Mouse (Mus musculus) MEL (cell line): ENCODE data around the gene Fndc8. TPM values are rescaled to one million over a fixed set of nuclear protein-coding genes. Genes with fewer than 3 reads are reported as not detected.
A peak's percentile ranks its signal among the peaks of the same experiment; 100 is the strongest.

Experiments used
- DNase-seq: peaks from one replicate; pipeline ENCODE4 v3.0.0; 2011; ENCODE audit warnings: low read depth, low spot score
- H3K27ac ChIP-seq: 2 replicates; pipeline ENCODE4 v1.5.1; 2012; ENCODE audit warnings: low read depth, mild to moderate bottlenecking, control low read depth, low read length, moderate library complexity; ENCODE audit not compliant: control insufficient read depth
- H3K27me3 ChIP-seq, 2 experiments: fragments of 150-350 bp in 1 of 2; sonication (generic) in 1 of 2; 2 replicates each; pipeline ENCODE4 v1.6.1; 2012; ENCODE audit warnings: low read length in 2 of 2, mild to moderate bottlenecking in 2 of 2, improper control_type of control experiment in 1 of 2, moderate library complexity in 1 of 2; ENCODE audit not compliant: insufficient read depth in 2 of 2, control insufficient read depth in 1 of 2
- H3K36me3 ChIP-seq, 2 experiments: 2 replicates each; pipeline ENCODE4 v1.6.1; 2012 to 2014; ENCODE audit warnings: low read length in 2 of 2, improper control_type of control experiment in 1 of 2, inconsistent platforms in 1 of 2, mild to moderate bottlenecking in 1 of 2; ENCODE audit not compliant: insufficient read depth in 2 of 2, control insufficient read depth in 1 of 2
- H3K4me1 ChIP-seq, 2 experiments: fragments of 150-350 bp in 1 of 2; sonication (generic) in 1 of 2; 2 replicates each; pipeline ENCODE4 v1.6.1; 2012; ENCODE audit warnings: low read length in 2 of 2, improper control_type of control experiment in 1 of 2, mild to moderate bottlenecking in 1 of 2; ENCODE audit not compliant: insufficient read depth in 2 of 2, control insufficient read depth in 1 of 2
- H3K4me3 ChIP-seq, 2 experiments: fragments of 150-350 bp in 1 of 2; sonication (generic) in 1 of 2; 2 replicates each; pipeline ENCODE4 v1.5.1; 2012; ENCODE audit warnings: low read depth in 2 of 2, low read length in 2 of 2, mild to moderate bottlenecking in 2 of 2, moderate library complexity in 2 of 2, control low read depth in 1 of 2, improper control_type of control experiment in 1 of 2; ENCODE audit not compliant: control insufficient read depth in 1 of 2, insufficient read depth in 1 of 2
- H3K79me2 ChIP-seq: 2 replicates; pipeline ENCODE4 v1.6.1; 2012; ENCODE audit warnings: mild to moderate bottlenecking, low read length, moderate library complexity; ENCODE audit not compliant: control insufficient read depth, poor library complexity, insufficient read depth
- H3K9ac ChIP-seq: 2 replicates; pipeline ENCODE4 v1.6.1; 2012; ENCODE audit warnings: low read depth, mild to moderate bottlenecking, control low read depth, low read length, moderate library complexity; ENCODE audit not compliant: control insufficient read depth, poor library complexity, severe bottlenecking
- H3K9me3 ChIP-seq: fragments of 150-350 bp; sonication (generic); replicated peaks from 2 replicates; pipeline ENCODE4 v1.6.1; 2012; ENCODE audit warnings: mild to moderate bottlenecking, low read length, improper control_type of control experiment, moderate library complexity; ENCODE audit not compliant: insufficient read depth
- BHLHE40 ChIP-seq: IDR thresholded peaks from 2 replicates; pipeline ENCODE4 v1.6.1; 2012; ENCODE audit warnings: low read depth, mild to moderate bottlenecking, inconsistent platforms, low read length, improper control_type of control experiment, borderline replicate concordance
- CTCF ChIP-seq, 3 experiments: IDR thresholded peaks in 2 of 3; conservative IDR thresholded peaks in 1 of 3; 2 replicates each; pipeline ENCODE4 v1.5.1; 2011 to 2012; ENCODE audit warnings: low read length in 3 of 3, low read depth in 2 of 3, mild to moderate bottlenecking in 2 of 3, improper control_type of control experiment in 1 of 3, inconsistent platforms in 1 of 3, mixed read lengths in 1 of 3, moderate library complexity in 1 of 3; ENCODE audit not compliant: control insufficient read depth in 1 of 3, insufficient read depth in 1 of 3, poor library complexity in 1 of 3, severe bottlenecking in 1 of 3
- E2F4 ChIP-seq: IDR thresholded peaks from 2 replicates; pipeline ENCODE4 v1.6.1; 2011; ENCODE audit warnings: low read depth, low read length, improper control_type of control experiment, borderline replicate concordance
- EP300 ChIP-seq, 2 experiments: IDR thresholded peaks; 2 replicates each; pipeline ENCODE4 v1.6.1; 2011; ENCODE audit warnings: improper control_type of control experiment in 2 of 2, low read length in 2 of 2, low read depth in 1 of 2, mild to moderate bottlenecking in 1 of 2
- ETS1 ChIP-seq: IDR thresholded peaks from 2 replicates; pipeline ENCODE4 v1.6.1; 2012; ENCODE audit warnings: low read depth, mild to moderate bottlenecking, inconsistent platforms, low read length, improper control_type of control experiment, moderate library complexity
- GABPA ChIP-seq: IDR thresholded peaks from 2 replicates; pipeline ENCODE4 v1.6.1; 2012; ENCODE audit warnings: low read depth, mild to moderate bottlenecking, inconsistent platforms, low read length, improper control_type of control experiment, moderate library complexity
- GATA1 ChIP-seq: IDR thresholded peaks from 2 replicates; pipeline ENCODE4 v1.6.1; 2011; ENCODE audit warnings: low read depth, low read length, improper control_type of control experiment
- JUND ChIP-seq: IDR thresholded peaks from 2 replicates; pipeline ENCODE4 v1.6.1; 2011; ENCODE audit warnings: low read depth, mild to moderate bottlenecking, improper control_type of control experiment, low read length
- KAT2A ChIP-seq: conservative IDR thresholded peaks from 2 replicates; pipeline ENCODE4 v1.6.1; 2012; ENCODE audit warnings: low read depth, low read length, improper control_type of control experiment, inconsistent platforms
- MAX ChIP-seq: IDR thresholded peaks from 2 replicates; pipeline ENCODE4 v1.6.1; 2011; ENCODE audit warnings: low read length, improper control_type of control experiment
- MAZ ChIP-seq: IDR thresholded peaks from 2 replicates; pipeline ENCODE4 v1.6.1; 2012; ENCODE audit warnings: low read depth, mild to moderate bottlenecking, inconsistent platforms, low read length, improper control_type of control experiment
- MEF2A ChIP-seq: IDR thresholded peaks from 2 replicates; pipeline ENCODE4 v1.6.1; 2014; ENCODE audit warnings: low read depth, mild to moderate bottlenecking, inconsistent platforms, low read length, improper control_type of control experiment; ENCODE audit not compliant: poor library complexity, insufficient replicate concordance, severe bottlenecking; ENCODE audit errors: extremely low read depth
- NELFE ChIP-seq: IDR thresholded peaks from 2 replicates; pipeline ENCODE4 v1.6.1; 2011; ENCODE audit warnings: low read depth, low read length, improper control_type of control experiment
- NRF1 ChIP-seq: IDR thresholded peaks from 2 replicates; pipeline ENCODE4 v1.6.1; 2014; ENCODE audit warnings: low read depth, mild to moderate bottlenecking, inconsistent platforms, low read length, improper control_type of control experiment, moderate library complexity; ENCODE audit not compliant: poor library complexity, insufficient read depth, severe bottlenecking
- POLR2A ChIP-seq, 2 experiments: IDR thresholded peaks; 2 replicates each; pipeline ENCODE4 v1.6.1; 2011 to 2012; ENCODE audit warnings: low read length in 2 of 2, mild to moderate bottlenecking in 2 of 2, control low read depth in 1 of 2, improper control_type of control experiment in 1 of 2, low read depth in 1 of 2, moderate library complexity in 1 of 2; ENCODE audit not compliant: control insufficient read depth in 1 of 2, insufficient read depth in 1 of 2, poor library complexity in 1 of 2
- POLR2AphosphoS2 ChIP-seq: IDR thresholded peaks from 2 replicates; pipeline ENCODE4 v1.6.1; 2011; ENCODE audit warnings: low read length, improper control_type of control experiment
- SIN3A ChIP-seq: IDR thresholded peaks from 2 replicates; pipeline ENCODE4 v1.6.1; 2012; ENCODE audit warnings: low read length, improper control_type of control experiment, inconsistent platforms
- SMC3 ChIP-seq: IDR thresholded peaks from 2 replicates; pipeline ENCODE4 v1.6.1; 2011; ENCODE audit warnings: low read depth, low read length, improper control_type of control experiment
- TAL1 ChIP-seq: IDR thresholded peaks from 2 replicates; pipeline ENCODE4 v1.6.1; 2012; ENCODE audit warnings: mild to moderate bottlenecking, inconsistent platforms, low read length, moderate library complexity, mixed read lengths
- UBTF ChIP-seq: IDR thresholded peaks from 2 replicates; pipeline ENCODE4 v1.6.1; 2012; ENCODE audit warnings: low read depth, mild to moderate bottlenecking, inconsistent platforms, low read length, improper control_type of control experiment, moderate library complexity, borderline replicate concordance; ENCODE audit not compliant: insufficient read depth
- USF2 ChIP-seq, 2 experiments: IDR thresholded peaks; 2 replicates each; pipeline ENCODE4 v1.6.1; 2011 to 2012; ENCODE audit warnings: improper control_type of control experiment in 2 of 2, low read length in 2 of 2, borderline replicate concordance in 1 of 2, inconsistent platforms in 1 of 2, low read depth in 1 of 2, mild to moderate bottlenecking in 1 of 2; ENCODE audit not compliant: insufficient read depth in 1 of 2
- ZKSCAN1 ChIP-seq: IDR thresholded peaks from 2 replicates; pipeline ENCODE4 v1.6.1; 2012; ENCODE audit warnings: low read depth, mild to moderate bottlenecking, inconsistent platforms, low read length, improper control_type of control experiment, moderate library complexity
- ZNF384 ChIP-seq: IDR thresholded peaks from 2 replicates; pipeline ENCODE4 v1.6.1; 2012; ENCODE audit warnings: low read depth, mild to moderate bottlenecking, inconsistent platforms, low read length, improper control_type of control experiment
- polyA plus RNA-seq, 2 experiments: library from polyadenylated mRNA; stranded (reverse) in 1 of 2; unstranded in 1 of 2; fragments of >175 nt in 1 of 2; fragments of >200 nt in 1 of 2; gene quantifications; 2 replicates each; pipeline versions ENCODE4 v1.2.1 to v1.2.4; 2012; ENCODE audit warnings: low replicate concordance in 2 of 2, low read depth in 1 of 2; ENCODE audit not compliant: insufficient read length in 2 of 2, insufficient read depth in 1 of 2, missing spikeins in 1 of 2
- total RNA-seq: library from RNA; depleted of rRNA; stranded (reverse); fragments of 300-350 nt; gene quantifications from 2 replicates; pipeline ENCODE4 v1.2.3, GENCODE M21; 2012

The Fndc8 gene
- total and polyA plus RNA-seq, 3 experiments = 0.15 to 0.72 TPM; not detected in 1

DNA sequence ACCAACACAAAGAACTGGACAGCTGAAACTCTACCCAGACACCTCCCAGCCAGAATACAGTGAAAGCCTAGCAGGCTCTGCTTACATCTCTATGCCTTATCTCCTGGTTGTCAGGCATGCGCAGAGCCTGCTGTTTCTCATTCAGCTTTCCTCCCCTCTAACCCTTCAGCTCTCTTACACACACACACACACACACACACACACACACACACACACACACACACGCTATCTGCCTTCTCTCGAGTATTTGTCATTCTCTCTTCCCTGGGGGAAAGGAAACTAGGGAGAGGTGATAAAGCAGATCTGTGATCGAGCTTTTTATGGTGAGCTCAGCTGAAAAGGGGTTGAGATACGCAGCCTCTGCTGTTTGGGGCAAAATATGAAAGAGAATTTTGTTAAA is 17.0 kb upstream of the Fndc8 start (continued):
- TF ChIP-seq GATA1 (peak; percentile 87), NELFE (peak; percentile 59), POLR2AphosphoS2 (peak; percentile 63; the same call in 1 of the 2 replicates), ZNF384 (peak; percentile 33; the same call in 1 of the 2 replicates), MAZ (peak; percentile 77), BHLHE40 (no peak)

DNA sequence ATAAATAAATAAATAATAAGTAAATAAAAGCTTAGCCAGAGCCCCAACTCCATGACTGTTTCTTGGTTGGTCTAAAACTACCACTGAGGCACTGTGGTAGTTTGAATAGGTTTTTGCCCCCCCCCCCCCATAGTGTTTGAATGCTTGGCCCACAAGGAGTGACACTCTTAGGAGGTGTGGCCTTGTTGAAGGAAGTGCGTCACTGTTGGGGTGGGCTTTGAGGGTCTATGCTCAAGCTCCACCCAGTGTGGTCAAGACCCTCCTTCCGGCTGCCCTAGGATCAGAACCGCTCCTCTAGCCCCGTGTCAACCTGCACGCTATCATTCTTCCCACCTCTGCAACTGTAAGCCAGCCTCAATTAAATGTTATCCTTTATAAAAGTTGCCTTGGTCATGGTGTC is 16.3 kb upstream of the Fndc8 start:
- TF ChIP-seq EP300 (IDR thresholded peaks at IDR 0.05; ENCODE audit: low read depth in 1 of 2, low read length in 2 of 2) (no peak), MEF2A (no peak), SMC3 (no peak), MAX (no peak), CTCF (IDR thresholded peaks at IDR 0.05 in 2 of 3, conservative IDR thresholded peaks at IDR 0.05 in 1 of 3; ENCODE audit: control insufficient read depth in 1 of 3, insufficient read depth in 1 of 3, low read depth in 2 of 3, low read length in 3 of 3, poor library complexity in 1 of 3, severe bottlenecking in 1 of 3) (no peak), ZKSCAN1 (no peak), SIN3A (no peak), E2F4 (no peak), JUND (no peak), ETS1 (no peak), NRF1 (no peak), TAL1 (no peak), GABPA (no peak), USF2 (IDR thresholded peaks at IDR 0.05; ENCODE audit: borderline replicate concordance in 1 of 2, insufficient read depth in 1 of 2, low read depth in 1 of 2, low read length in 2 of 2) (no peak), UBTF (no peak), POLR2A (IDR thresholded peaks at IDR 0.05; ENCODE audit: control insufficient read depth in 1 of 2, insufficient read depth in 1 of 2, low read depth in 1 of 2, low read length in 2 of 2, poor library complexity in 1 of 2) (no peak), NELFE (no peak), KAT2A (no peak)
- H3K4me1 ChIP-seq = peaks cover 0 to 9% of the 10 kb centered on the region in 2 experiments; a peak in 3 of 4 replicates
- H3K9me3 ChIP-seq = no peaks in the 10 kb centered on the region
- H3K27me3 ChIP-seq = no peaks in the 10 kb centered on the region
- no peak overlapping the region for H3K4me3 ChIP-seq
- H3K36me3 ChIP-seq = peaks cover 0 to 11% of the 10 kb centered on the region in 2 experiments; a peak in 3 of 4 replicates
- H3K27ac ChIP-seq = no peak overlapping the region
- no peak for DNase-seq
- no peak overlapping the region for H3K9ac ChIP-seq
- H3K79me2 ChIP-seq = peaks cover 5% of the 10 kb centered on the region
